Mouse (Mus musculus) bone marrow, adult 2 months (tissue): ENCODE data around the gene Psmb5. TPM values are rescaled to one million over a fixed set of nuclear protein-coding genes. Genes with fewer than 3 reads are reported as not detected.
A peak's percentile ranks its signal among the peaks of the same experiment; 100 is the strongest.

Experiments
- H3K27ac ChIP-seq: fragments of 200-500 bp; 2 replicates; pipeline ENCODE4 v1.5.1; 2012; ENCODE audit warnings: low read depth, mild to moderate bottlenecking, control low read depth, inconsistent platforms, low read length; ENCODE audit not compliant: control insufficient read depth, poor library complexity, insufficient read depth
- H3K4me1 ChIP-seq: fragments of 200-500 bp; 2 replicates; pipeline ENCODE4 v1.6.1; 2011; ENCODE audit warnings: low read length; ENCODE audit not compliant: control insufficient read depth, insufficient read depth
- H3K4me3 ChIP-seq: fragments of 200-500 bp; replicated peaks from 2 replicates; pipeline ENCODE3; 2011; ENCODE audit warnings: mild to moderate bottlenecking, low read depth, low read length, control low read depth; ENCODE audit not compliant: control insufficient read depth
- CTCF ChIP-seq: fragments of 200-500 bp; IDR thresholded peaks from 2 replicates; pipeline ENCODE4 v1.5.1; 2011; ENCODE audit warnings: low read length, control low read depth; ENCODE audit not compliant: control insufficient read depth, insufficient read depth
- POLR2A ChIP-seq: fragments of 200-500 bp; IDR thresholded peaks from 2 replicates; pipeline ENCODE4 v1.6.1; 2011; ENCODE audit warnings: low read depth, mild to moderate bottlenecking, control low read depth, low read length, borderline replicate concordance; ENCODE audit not compliant: control insufficient read depth
- WGBS: fragments of 180-500 bp; shearing (Covaris S2); methylation state at CpG from one replicate; pipeline ENCODE4 v1.1.7; 2018; 5-methylcytosine and 5-hydroxymethylcytosine counted together
- polyA plus RNA-seq: library from polyadenylated mRNA; stranded (reverse); fragments of >200 nt; gene quantifications from 2 replicates; pipeline ENCODE4 v1.2.4, GENCODE M21; 2011; ENCODE audit warnings: low replicate concordance; ENCODE audit not compliant: missing spikeins, insufficient read depth, insufficient read length

Gene Psmb5
- polyA plus RNA-seq, 1 experiment, result 91.4 TPM

DNA sequence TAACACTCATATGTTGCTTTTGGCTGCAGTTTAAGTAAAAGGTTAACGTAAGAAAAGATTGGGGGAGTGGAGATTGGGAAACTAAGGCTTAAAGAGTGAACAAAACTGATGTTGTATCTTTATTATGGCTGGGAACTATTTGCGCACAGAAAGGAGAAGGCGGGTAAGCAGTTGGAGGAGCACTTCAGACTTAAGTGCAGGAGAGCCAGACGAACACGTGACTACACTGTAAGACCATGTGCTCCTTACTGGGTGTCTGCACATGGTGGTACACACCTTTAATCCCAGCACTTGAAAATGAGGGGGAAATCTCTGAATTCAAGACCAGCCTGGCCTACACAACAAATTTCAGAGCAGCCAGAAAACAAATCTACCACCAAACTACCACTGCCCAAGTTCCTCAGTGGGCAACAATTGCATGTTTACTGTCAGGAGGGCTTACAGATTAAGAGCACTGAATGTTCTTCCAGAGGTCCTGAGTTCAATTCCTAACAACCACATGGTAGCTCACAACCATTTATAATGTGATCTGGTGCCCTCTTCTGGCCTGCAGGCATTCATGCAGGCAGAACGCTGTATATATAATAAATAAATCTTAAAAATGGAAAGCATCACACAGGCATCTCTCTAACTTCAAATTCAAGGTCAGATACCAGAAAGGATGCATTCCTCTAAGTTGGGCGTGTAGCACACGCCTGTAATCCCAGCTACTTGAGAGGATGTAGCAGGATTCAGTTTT lies 29.2 kb upstream of the Psmb5 start:
- no peaks in the 10 kb centered on the region for H3K4me1 ChIP-seq
- no peak overlapping the region for H3K4me3 ChIP-seq
- 94% methylated on average over 8 of the region's 8 CpGs for WGBS
- TF ChIP-seq POLR2A (no peak), CTCF (no peak)
- no peak overlapping the region for H3K27ac ChIP-seq

- 94% methylated on average over 17 of the region's 17 CpGs for WGBS
- no peak overlapping the region for H3K4me3 ChIP-seq
- no peaks in the 10 kb centered on the region for H3K4me1 ChIP-seq
- no peak overlapping the region for H3K27ac ChIP-seq
- no peak for TF ChIP-seq POLR2A
- no peak for TF ChIP-seq CTCF
Observed at GRCm38 (mm10) chr14:54646455-54646854, 28.6 kb upstream of the Psmb5 start.

DNA sequence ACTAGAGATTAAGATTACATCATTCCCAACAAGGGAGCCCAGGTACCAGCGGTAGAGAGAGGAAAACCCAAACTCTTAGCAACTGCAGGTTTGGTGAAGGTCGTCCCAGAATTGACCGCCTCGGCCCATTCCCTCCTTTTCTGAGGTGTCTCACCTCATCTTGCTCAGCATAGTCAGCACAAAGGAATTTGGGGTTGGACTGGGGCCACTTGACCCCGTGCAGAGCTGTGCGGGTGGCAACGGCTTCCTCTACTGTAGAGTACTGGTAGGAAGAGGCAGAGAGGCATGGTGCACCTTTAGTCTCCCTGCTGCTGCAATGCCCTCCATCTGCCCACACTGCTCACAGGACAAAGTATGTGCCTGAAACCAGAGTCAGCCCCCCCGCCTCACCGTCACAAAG lies 26.5 kb upstream of the Psmb5 start:
- WGBS, result 96% methylated on average over 9 of the region's 9 CpGs

GRCm38 (mm10) chr14:54643011-54643410 lies 25.2 kb upstream of the Psmb5 start:
- peaks cover 2% of the 10 kb centered on the region; the same call in 1 of the 2 replicates for H3K4me1 ChIP-seq
- no peak overlapping the region for H3K27ac ChIP-seq
- TF ChIP-seq CTCF (no peak), POLR2A (no peak)
- no peak overlapping the region for H3K4me3 ChIP-seq
- 85% methylated on average over 2 of the region's 2 CpGs for WGBS

More for the DNA sequence above, 26.5 kb upstream of the Psmb5 start:
- Histone ChIP-seq H3K27ac (no peak overlapping the region), H3K4me3 (no peak overlapping the region), H3K4me1 (peaks cover 2% of the 10 kb centered on the region; the same call in 1 of the 2 replicates)
- TF ChIP-seq POLR2A (no peak), CTCF (no peak)

DNA sequence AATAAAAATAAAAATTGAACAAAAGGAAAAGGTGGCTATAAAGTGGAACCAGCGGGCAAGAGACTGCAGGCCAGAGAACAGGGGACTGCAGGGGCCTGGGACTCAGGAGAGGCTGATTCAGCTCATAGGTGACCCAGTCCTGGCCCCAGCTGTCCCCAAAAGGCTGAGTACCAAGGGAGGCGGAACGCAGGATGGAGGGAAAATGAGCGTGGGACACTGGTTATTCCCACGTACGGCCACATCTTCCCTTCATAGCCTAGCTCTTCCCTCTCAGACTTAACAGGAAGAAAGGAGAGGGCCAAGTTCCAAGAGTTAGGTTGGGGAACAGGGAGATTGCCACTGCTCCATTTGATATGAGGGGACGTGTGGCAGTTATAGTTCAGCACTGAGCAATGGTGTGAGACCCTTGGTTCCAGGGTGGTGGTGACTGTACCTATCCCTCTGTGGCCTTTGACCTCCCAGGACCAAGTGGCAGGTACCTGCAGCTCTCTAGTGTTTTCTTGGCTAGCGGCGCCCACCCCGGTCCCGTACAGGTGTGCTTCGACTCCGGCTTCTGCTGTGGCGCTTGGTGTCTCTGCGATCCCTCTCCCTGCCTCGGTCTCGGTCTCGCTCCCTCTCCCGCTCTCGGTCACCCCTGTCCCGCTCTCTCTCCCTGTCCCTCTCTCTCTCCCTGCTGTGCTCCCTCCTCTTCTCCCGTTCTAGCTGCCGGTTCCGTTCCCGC lies 24.6 kb upstream of the Psmb5 start:
- TF ChIP-seq POLR2A (no peak), CTCF (no peak)
- WGBS, result 92% methylated on average over 25 of the region's 25 CpGs
- Histone ChIP-seq H3K27ac (no peak overlapping the region), H3K4me3 (no peak overlapping the region), H3K4me1 (peaks cover 2% of the 10 kb centered on the region; the same call in 1 of the 2 replicates)

DNA sequence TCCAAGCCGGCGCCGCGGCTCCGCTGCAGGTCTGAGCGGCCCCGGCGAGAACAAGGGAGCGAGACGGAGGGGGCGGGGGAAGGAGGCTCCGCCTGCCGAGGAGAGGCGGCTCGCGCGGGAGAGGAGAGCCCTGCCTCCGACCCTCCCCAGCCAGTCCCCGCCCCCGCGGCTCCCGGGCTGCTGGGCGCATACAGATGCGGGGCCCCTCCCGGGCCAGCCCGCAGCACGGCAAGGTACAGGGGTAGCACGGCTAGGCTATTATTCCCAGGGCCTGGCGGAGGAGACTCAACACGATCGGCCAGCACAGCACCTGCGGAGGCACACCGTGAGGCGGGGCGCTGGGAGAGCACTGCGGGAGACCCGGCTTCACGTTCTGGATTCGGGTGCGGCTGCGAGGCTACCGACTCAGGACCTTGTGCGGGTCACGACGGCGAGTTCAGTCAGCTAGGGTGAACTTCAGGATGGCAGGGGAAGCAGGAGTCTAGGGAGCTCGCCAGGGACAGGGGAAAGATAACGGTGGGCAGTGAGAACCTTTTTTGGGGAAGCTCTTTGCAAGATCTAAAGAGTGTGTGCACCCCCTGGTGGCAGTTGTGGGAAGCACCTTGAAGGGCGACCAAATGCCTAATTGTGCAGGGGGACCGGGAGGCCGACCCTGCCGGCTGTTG lies 23.6 kb upstream of the Psmb5 start, which contains the start of gene Cdh24:
Gene Cdh24 (minus strand): TSS at position 60 of the 665 bp plus-strand sequence.
- no peak within 1 kb of the TSS; the same call in 1 of the 2 replicates for H3K27ac ChIP-seq

GRCm38 (mm10) chr14:54640946-54641304 lies 23.1 kb upstream of the Psmb5 start, which contains the start of gene Gm17606:
Gm17606 (plus strand) TSS chr14:54640952.
- no peak for TF ChIP-seq POLR2A
- TF ChIP-seq CTCF, result no peak
- Histone ChIP-seq H3K4me1 (peaks cover 2% of the 10 kb centered on the region; the same call in 1 of the 2 replicates), H3K27ac (no peak within 1 kb of the TSS; the same call in 1 of the 2 replicates), H3K4me3 (peak within 1 kb of the TSS; percentile 93)
- WGBS, result under 1% methylated on average over 28 of the region's 28 CpGs

More for the DNA sequence above, 23.6 kb upstream of the Psmb5 start, which contains the start of gene Cdh24:
- TF ChIP-seq POLR2A (no peak), CTCF (peak; percentile 88)
- H3K4me3 ChIP-seq, result peak within 1 kb of the TSS; percentile 93
- H3K4me1 ChIP-seq, result peaks cover 2% of the 10 kb centered on the region; the same call in 1 of the 2 replicates
- under 1% methylated on average over 52 of the region's 52 CpGs for WGBS
